Mouse (Mus musculus) kidney, embryonic 15.5 days (tissue): ENCODE measurements around the gene Rab33a. TPM values are rescaled to one million over a fixed set of nuclear protein-coding genes. Genes with fewer than 3 reads are reported as not detected.
A peak's percentile ranks its signal among the peaks of the same experiment; 100 is the strongest.

ENCODE experiments used
- ATAC-seq: fragments of 200-750 bp; cut with Nextera tagmentation; replicated peaks from 2 replicates; pipeline ENCODE4 v1.8.0; 2017; ENCODE audit warnings: moderate TSS enrichment; ENCODE audit not compliant: low FRiP score
- H3K27ac ChIP-seq: fragments of 300-500 bp; sonication (generic); 2 replicates; pipeline ENCODE4 v1.5.1; 2015; ENCODE audit warnings: mild to moderate bottlenecking, inconsistent platforms
- H3K27me3 ChIP-seq: fragments of 300-500 bp; sonication (generic); 2 replicates; pipeline ENCODE4 v1.6.1; 2015; ENCODE audit warnings: inconsistent platforms
- H3K36me3 ChIP-seq: fragments of 300-500 bp; sonication (generic); 2 replicates; pipeline ENCODE4 v1.6.1; 2015; ENCODE audit warnings: inconsistent platforms
- H3K4me1 ChIP-seq: fragments of 300-500 bp; sonication (generic); 2 replicates; pipeline ENCODE4 v1.6.1; 2015; ENCODE audit warnings: inconsistent platforms
- H3K4me2 ChIP-seq: fragments of 300-500 bp; sonication (generic); 2 replicates; pipeline ENCODE4 v1.6.1; 2015; ENCODE audit warnings: moderate library complexity, mild to moderate bottlenecking, inconsistent platforms
- H3K4me3 ChIP-seq: fragments of 300-500 bp; sonication (generic); replicated peaks from 2 replicates; pipeline ENCODE4 v1.5.1; 2015; ENCODE audit warnings: mild to moderate bottlenecking, inconsistent platforms
- H3K9ac ChIP-seq: fragments of 300-500 bp; sonication (generic); 2 replicates; pipeline ENCODE4 v1.6.1; 2015; ENCODE audit warnings: mild to moderate bottlenecking, inconsistent platforms
- H3K9me3 ChIP-seq: fragments of 300-500 bp; sonication (generic); replicated peaks from 2 replicates; pipeline ENCODE4 v1.6.1; 2016; ENCODE audit warnings: inconsistent platforms
- WGBS: fragments of 180-500 bp; shearing (Covaris S2); methylation state at CpG from one replicate; pipeline ENCODE4 v1.1.7; 2015; ENCODE audit warnings: mixed read lengths; 5-methylcytosine and 5-hydroxymethylcytosine counted together
- polyA plus RNA-seq: library from polyadenylated mRNA; unstranded; fragments of >200 nt; fragmentation: Nextera tagmentation; extraction: Ambion mirVana; gene quantifications from 2 replicates; pipeline ENCODE4 v1.2.1, GENCODE M21; 2015

Rab33a gene
- 2.3 and 3.6 TPM in 2 replicates for polyA plus RNA-seq

DNA sequence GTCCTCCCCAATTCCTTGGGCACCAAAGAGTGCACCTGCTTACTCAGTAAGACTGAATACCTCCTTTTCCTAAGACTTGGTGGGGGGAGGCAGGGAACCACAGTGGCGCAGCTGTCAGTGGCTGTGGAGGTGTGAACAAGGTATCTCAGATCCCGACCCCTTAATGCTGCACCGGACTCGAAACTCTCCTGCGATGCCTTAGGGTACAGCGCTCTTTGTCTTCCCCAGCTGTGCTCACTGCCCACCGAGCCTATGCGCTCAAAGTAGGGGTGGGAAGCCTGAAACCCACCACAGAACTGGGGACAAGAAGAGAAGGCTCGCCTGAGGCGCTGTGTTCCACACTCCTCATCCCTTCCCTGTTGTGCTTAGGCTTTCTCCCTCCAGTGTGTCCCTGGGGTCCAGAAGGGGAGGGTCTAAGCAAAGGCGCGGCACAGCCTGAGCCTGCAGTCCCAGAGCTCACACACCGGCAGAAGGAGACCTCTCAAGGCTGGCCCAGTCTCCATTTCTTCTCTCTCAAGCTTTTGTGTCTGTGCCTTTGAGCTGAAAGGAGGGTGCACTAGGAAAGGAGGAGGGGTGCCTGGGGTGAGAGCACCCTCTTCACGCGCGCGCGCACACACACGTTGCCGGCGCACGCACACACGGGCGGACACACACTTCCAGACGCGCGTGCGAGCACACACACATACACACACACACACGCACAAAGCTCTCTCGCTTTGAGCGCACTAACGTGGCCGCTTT lies at the start of gene Rab33a:
Rab33a (plus strand) TSS at position 478 of the 741 bp plus-strand sequence.
- 0 out of 2 replicates have a peak, but pooled peaks cover 3% of the 10 kb centered on the region for H3K4me1 ChIP-seq
- no peaks in the 10 kb centered on the region for H3K36me3 ChIP-seq
- peak within 1 kb of the TSS; percentile 84 for H3K4me2 ChIP-seq
- H3K27ac ChIP-seq = no peak within 1 kb of the TSS
- peak within 1 kb of the TSS; percentile 49 for H3K4me3 ChIP-seq
- 23% methylated on average over 33 of the region's 33 CpGs for WGBS
- H3K27me3 ChIP-seq = no peaks in the 10 kb centered on the region; the same call in 1 of the 2 replicates
- peak within 1 kb of the TSS; percentile 29; the same call in 1 of the 2 replicates for H3K9ac ChIP-seq
- ATAC-seq = peak; percentile 75
- no peaks in the 10 kb centered on the region for H3K9me3 ChIP-seq

DNA sequence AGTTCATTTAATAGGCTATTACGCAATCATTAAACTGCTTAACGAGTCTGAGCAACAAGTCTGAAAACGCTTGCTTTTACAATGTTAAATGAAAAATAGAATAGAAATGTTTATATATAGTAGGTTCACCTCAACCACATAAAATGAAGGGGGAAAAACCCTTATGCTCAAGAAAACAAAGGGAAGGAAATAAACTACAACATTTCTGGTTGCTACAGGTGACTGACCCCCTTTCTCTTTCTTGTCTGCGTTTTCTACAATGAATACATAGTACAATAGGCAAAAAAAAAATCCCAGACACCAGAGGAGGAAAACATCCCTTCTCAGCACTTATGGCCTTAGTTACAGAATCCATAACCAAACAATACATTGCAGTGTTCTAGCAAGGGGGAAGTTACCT lies 38.0 kb upstream of the Rab33a start:
- no peak overlapping the region for H3K4me2 ChIP-seq
- no peaks in the 10 kb centered on the region for H3K4me1 ChIP-seq
- H3K4me3 ChIP-seq = no peak overlapping the region
- no peak overlapping the region for H3K27ac ChIP-seq
- ATAC-seq = no peak
- no peak overlapping the region for H3K9ac ChIP-seq
- peaks cover 74% of the 10 kb centered on the region for H3K36me3 ChIP-seq
- H3K9me3 ChIP-seq = no peaks in the 10 kb centered on the region
- H3K27me3 ChIP-seq = no peaks in the 10 kb centered on the region
- 92% methylated on average over 4 of the region's 4 CpGs for WGBS

DNA sequence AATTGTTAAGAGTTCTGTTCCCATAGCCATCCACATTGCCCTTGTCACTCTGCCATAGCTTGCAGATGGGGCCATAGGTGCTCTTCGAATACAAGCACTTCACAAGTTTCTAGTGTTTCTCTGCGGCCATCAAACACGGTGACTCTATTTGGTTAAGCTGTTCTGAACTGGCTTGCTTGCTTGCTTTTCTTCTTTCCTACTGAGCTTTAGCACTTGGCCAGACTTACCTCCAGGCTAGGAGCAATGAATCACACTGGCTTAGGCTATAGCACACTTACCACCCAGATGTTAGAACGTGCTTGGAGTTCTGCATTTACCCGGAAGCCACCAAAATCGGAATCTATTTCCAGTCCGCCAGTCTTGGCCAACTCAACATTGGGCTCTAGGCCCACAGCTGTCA lies 37.4 kb upstream of the Rab33a start:
- no peaks in the 10 kb centered on the region for H3K9me3 ChIP-seq
- no peak overlapping the region for H3K4me2 ChIP-seq
- 90% methylated on average over 7 of the region's 7 CpGs for WGBS
- H3K36me3 ChIP-seq = peaks cover 74% of the 10 kb centered on the region
- H3K27ac ChIP-seq = no peak overlapping the region
- H3K4me3 ChIP-seq = no peak overlapping the region
- no peak for ATAC-seq
- no peaks in the 10 kb centered on the region for H3K27me3 ChIP-seq
- no peaks in the 10 kb centered on the region for H3K4me1 ChIP-seq
- H3K9ac ChIP-seq = no peak overlapping the region

DNA sequence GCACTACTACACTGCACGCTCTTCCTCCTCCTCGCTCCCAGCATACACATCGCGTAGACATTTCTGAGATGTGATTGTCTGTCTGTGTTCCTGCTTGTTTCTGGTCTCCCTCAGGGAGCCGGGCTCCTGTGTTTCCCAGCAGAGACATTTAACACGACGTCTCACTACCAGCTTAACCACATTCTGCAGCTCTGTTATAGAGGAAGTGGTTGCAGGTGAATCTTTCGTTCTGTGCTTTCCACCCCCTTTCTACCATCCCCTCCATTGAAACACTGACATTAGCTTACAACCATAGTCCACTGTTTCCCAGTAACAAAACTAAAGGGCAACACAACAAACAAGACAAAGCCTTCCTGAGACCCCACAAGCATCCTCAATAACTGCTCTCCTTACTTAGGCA lies 25.3 kb upstream of the Rab33a start:
- Histone ChIP-seq H3K9ac (no peak overlapping the region), H3K9me3 (no peaks in the 10 kb centered on the region), H3K27ac (no peak overlapping the region), H3K4me1 (no peaks in the 10 kb centered on the region), H3K27me3 (no peaks in the 10 kb centered on the region), H3K36me3 (peaks cover 50% of the 10 kb centered on the region), H3K4me2 (no peak overlapping the region), H3K4me3 (no peak overlapping the region)
- no peak for ATAC-seq
- 93% methylated on average over 8 of the region's 8 CpGs for WGBS

DNA sequence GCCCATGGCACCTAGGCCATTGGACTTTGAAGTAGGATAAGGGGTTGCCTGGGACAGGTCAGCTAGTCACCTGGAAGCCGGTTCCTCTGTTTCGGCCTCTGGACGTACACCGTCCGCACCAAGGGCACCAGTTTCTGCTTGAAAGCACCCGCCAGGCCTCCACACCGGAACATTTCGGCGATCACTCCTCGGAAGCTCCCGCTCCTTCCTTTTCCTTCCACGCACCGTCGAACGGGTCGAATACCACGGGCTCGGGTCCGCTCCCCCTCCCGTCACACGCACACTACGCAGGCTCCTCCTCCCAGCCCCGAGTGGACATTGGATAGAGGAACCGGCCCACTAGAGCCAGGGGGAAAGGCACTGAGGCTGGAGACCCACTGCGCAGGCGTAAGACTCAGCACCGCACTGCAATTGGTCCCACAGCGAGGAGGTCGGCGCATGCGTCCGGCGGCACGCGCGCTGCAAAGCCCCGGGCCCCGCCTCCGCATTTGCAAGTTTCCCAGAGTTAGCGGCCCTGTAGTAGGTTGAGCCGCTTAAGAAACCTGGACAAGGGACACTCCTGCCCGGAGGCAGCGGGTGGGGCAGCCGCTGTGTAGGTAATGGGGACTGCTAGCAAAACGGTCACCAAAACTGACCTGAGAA lies 5.8 kb upstream of the Rab33a start, which contains the start of gene Aifm1:
Aifm1 (minus strand) TSS at position 398 of the 642 bp plus-strand sequence.
- peak within 1 kb of the TSS; percentile 51 for H3K27ac ChIP-seq
- peak within 1 kb of the TSS; percentile 47 for H3K9ac ChIP-seq
- peak within 1 kb of the TSS; percentile 58 for H3K4me2 ChIP-seq
- peak within 1 kb of the TSS; percentile 62 for H3K4me3 ChIP-seq
- H3K9me3 ChIP-seq = no peaks in the 10 kb centered on the region
- H3K4me1 ChIP-seq = peaks cover 7% of the 10 kb centered on the region; the same call in 1 of the 2 replicates
- no peaks in the 10 kb centered on the region for H3K36me3 ChIP-seq
- WGBS = 22% methylated on average over 45 of the region's 45 CpGs
- no peaks in the 10 kb centered on the region for H3K27me3 ChIP-seq
- ATAC-seq = peak; percentile 99

DNA sequence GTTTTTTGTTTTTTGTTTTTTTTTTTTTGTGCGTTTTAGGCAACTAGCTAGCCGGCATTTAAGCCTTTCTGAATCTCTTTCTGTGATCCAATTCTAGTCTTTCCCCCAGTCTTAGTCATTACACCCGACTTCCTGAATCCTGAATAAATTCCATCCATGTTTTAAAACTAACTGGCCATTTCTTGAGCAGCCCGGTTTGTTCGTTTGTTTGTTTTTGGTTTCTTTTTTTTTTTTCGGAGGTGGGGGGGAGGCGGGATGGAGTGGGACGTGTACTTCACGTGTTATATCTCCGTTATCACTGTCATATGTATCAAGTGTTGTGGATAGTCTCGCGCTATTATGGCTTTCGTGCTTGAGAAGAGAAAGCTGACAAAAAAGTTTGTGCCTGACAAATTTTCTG lies 5.3 kb upstream of the Rab33a start:
- peak overlapping the region; percentile 37; the same call in 1 of the 2 replicates for H3K27ac ChIP-seq
- 19% methylated on average over 13 of the region's 13 CpGs for WGBS
- no peak for ATAC-seq

GRCm38 (mm10) chrX:48518211-48518807 lies 776 bp upstream of the Rab33a start:
- H3K36me3 ChIP-seq = no peaks in the 10 kb centered on the region
- no peaks in the 10 kb centered on the region for H3K9me3 ChIP-seq
- 0 out of 2 replicates have a peak, but pooled peaks cover 3% of the 10 kb centered on the region for H3K4me1 ChIP-seq
- H3K27me3 ChIP-seq = no peaks in the 10 kb centered on the region; the same call in 1 of the 2 replicates
- H3K4me3 ChIP-seq = peak overlapping the region; percentile 49
- 26% methylated on average over 15 of the region's 15 CpGs for WGBS
- ATAC-seq = peak; percentile 59
- H3K27ac ChIP-seq = no peak overlapping the region
- H3K9ac ChIP-seq = 0 out of 2 replicates have a peak overlapping the region, but pooled peaks have one; percentile 29
- peak overlapping the region; percentile 84 for H3K4me2 ChIP-seq

More for the DNA sequence above, 5.3 kb upstream of the Rab33a start:
- Histone ChIP-seq H3K36me3 (no peaks in the 10 kb centered on the region), H3K4me2 (peak overlapping the region; percentile 58), H3K9ac (0 out of 2 replicates have a peak overlapping the region, but pooled peaks have one; percentile 23), H3K4me3 (peak overlapping the region; percentile 62), H3K27me3 (no peaks in the 10 kb centered on the region), H3K4me1 (peaks cover 7% of the 10 kb centered on the region; the same call in 1 of the 2 replicates), H3K9me3 (no peaks in the 10 kb centered on the region)

- H3K27me3 ChIP-seq = no peaks in the 10 kb centered on the region; the same call in 1 of the 2 replicates
- H3K4me2 ChIP-seq = peak overlapping the region; percentile 84
- 19% methylated on average over 20 of the region's 20 CpGs for WGBS
- peak; percentile 64; the same call in 1 of the 2 replicates for ATAC-seq
- H3K27ac ChIP-seq = no peak overlapping the region
- peak overlapping the region; percentile 49 for H3K4me3 ChIP-seq
- H3K36me3 ChIP-seq = no peaks in the 10 kb centered on the region
- H3K9me3 ChIP-seq = no peaks in the 10 kb centered on the region
- no peaks in the 10 kb centered on the region for H3K4me1 ChIP-seq
- peak overlapping the region; percentile 29; the same call in 1 of the 2 replicates for H3K9ac ChIP-seq
Observed at GRCm38 (mm10) chrX:48519549-48520085, 532 bp downstream of the Rab33a start.

GRCm38 (mm10) chrX:48521651-48522050 lies 2.6 kb downstream of the Rab33a start:
- Histone ChIP-seq H3K9me3 (no peaks in the 10 kb centered on the region), H3K36me3 (no peaks in the 10 kb centered on the region), H3K9ac (no peak overlapping the region), H3K4me2 (no peak overlapping the region), H3K27ac (no peak overlapping the region), H3K27me3 (no peaks in the 10 kb centered on the region; the same call in 1 of the 2 replicates), H3K4me1 (no peaks in the 10 kb centered on the region), H3K4me3 (no peak overlapping the region)
- 72% methylated on average over 3 of the region's 3 CpGs for WGBS
- no peak for ATAC-seq

- H3K4me2 ChIP-seq = no peak overlapping the region
- no peak for ATAC-seq
- H3K9ac ChIP-seq = no peak overlapping the region
- no peak overlapping the region for H3K27ac ChIP-seq
- WGBS = 64% methylated on average over 3 of the region's 3 CpGs
- no peaks in the 10 kb centered on the region; the same call in 1 of the 2 replicates for H3K27me3 ChIP-seq
- H3K36me3 ChIP-seq = no peaks in the 10 kb centered on the region
- no peak overlapping the region for H3K4me3 ChIP-seq
- no peaks in the 10 kb centered on the region for H3K9me3 ChIP-seq
- no peaks in the 10 kb centered on the region for H3K4me1 ChIP-seq
Observed at GRCm38 (mm10) chrX:48523512-48523911, 4.4 kb downstream of the Rab33a start.

DNA sequence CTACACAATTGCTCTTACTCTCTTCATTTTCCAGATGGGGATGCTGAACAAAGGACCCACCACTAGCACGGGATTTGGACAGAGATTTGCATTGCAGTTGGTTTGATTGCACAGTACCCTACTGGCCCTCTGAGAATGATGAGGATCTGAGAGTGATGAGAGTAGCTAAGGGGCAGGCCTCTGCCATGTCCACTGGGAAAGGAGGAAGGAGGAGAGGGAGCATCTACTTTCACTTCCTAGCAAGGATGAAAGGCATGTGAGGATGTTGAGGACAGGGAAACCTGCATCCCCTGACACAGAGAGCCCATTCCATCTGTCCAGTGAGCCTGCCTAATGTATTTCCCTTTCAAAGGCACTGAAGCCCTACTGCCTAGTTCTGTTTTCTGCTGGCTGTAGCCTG lies 6.2 kb downstream of the Rab33a start:
- 70% methylated on average over 1 of the region's 1 CpGs for WGBS

More for the DNA sequence above, 6.2 kb downstream of the Rab33a start:
- no peak overlapping the region for H3K4me3 ChIP-seq
- no peak overlapping the region for H3K4me2 ChIP-seq
- ATAC-seq = no peak
- H3K36me3 ChIP-seq = no peaks in the 10 kb centered on the region
- H3K27me3 ChIP-seq = no peaks in the 10 kb centered on the region
- no peak overlapping the region for H3K9ac ChIP-seq
- no peaks in the 10 kb centered on the region for H3K9me3 ChIP-seq
- H3K27ac ChIP-seq = no peak overlapping the region
- no peaks in the 10 kb centered on the region for H3K4me1 ChIP-seq
